Mouse (Mus musculus) right cerebral cortex, postnatal 14 days (tissue): Measurements from ENCODE around the gene Ttc39b.
"Not testable (repeated sequence)": the region's sequence is repeated elsewhere in the genome, so short reads cannot be mapped to it uniquely, and the experiment has no call there.

Experiments
- DNase-seq: peaks from one replicate; pipeline ENCODE4 v3.0.0; 2022

The Ttc39b gene

GRCm38 (mm10) chr4:83272917-83273615, 51.0 kb downstream of the Ttc39b start:
- DNase-seq = no peak

- no peak for DNase-seq
Observed at GRCm38 (mm10) chr4:83270481-83270880, 53.6 kb downstream of the Ttc39b start.

GRCm38 (mm10) chr4:83269614-83270013, 54.4 kb downstream of the Ttc39b start:
- no peak for DNase-seq

- DNase-seq = no peak
Observed at GRCm38 (mm10) chr4:83265926-83266692, 57.9 kb downstream of the Ttc39b start.

- no peak for DNase-seq
Observed at GRCm38 (mm10) chr4:83264832-83265231, 59.2 kb downstream of the Ttc39b start.

- DNase-seq = peak; percentile 52
Observed at GRCm38 (mm10) chr4:83261998-83262397, 62.1 kb downstream of the Ttc39b start.

- DNase-seq = no peak
Observed at GRCm38 (mm10) chr4:83259690-83260089, 64.4 kb downstream of the Ttc39b start.

GRCm38 (mm10) chr4:83258273-83258672, 65.8 kb downstream of the Ttc39b start:
- DNase-seq = no peak

- no peak for DNase-seq
Observed at GRCm38 (mm10) chr4:83257279-83258260, 66.5 kb downstream of the Ttc39b start.

- no peak for DNase-seq
Observed at GRCm38 (mm10) chr4:83256779-83257178, 67.3 kb downstream of the Ttc39b start.

- DNase-seq = no peak
Observed at GRCm38 (mm10) chr4:83254941-83255340, 69.1 kb downstream of the Ttc39b start.

GRCm38 (mm10) chr4:83253679-83254078, 70.4 kb downstream of the Ttc39b start:
- DNase-seq = no peak

GRCm38 (mm10) chr4:83243706-83244105, 80.3 kb downstream of the Ttc39b start:
- DNase-seq = no peak

GRCm38 (mm10) chr4:83241630-83242029, 82.4 kb downstream of the Ttc39b start:
- DNase-seq = no peak

- no peak for DNase-seq
Observed at GRCm38 (mm10) chr4:83237656-83238055, 86.4 kb downstream of the Ttc39b start.

- not testable (repeated sequence) for DNase-seq
Observed at GRCm38 (mm10) chr4:83235304-83235703, 88.8 kb downstream of the Ttc39b start.

- no peak for DNase-seq
Observed at GRCm38 (mm10) chr4:83234739-83235138, 89.3 kb downstream of the Ttc39b start.

- no peak for DNase-seq
Observed at GRCm38 (mm10) chr4:83234132-83234531, 89.9 kb downstream of the Ttc39b start.

GRCm38 (mm10) chr4:83233181-83234123, 90.6 kb downstream of the Ttc39b start:
- DNase-seq = peak; percentile 64

GRCm38 (mm10) chr4:83232315-83232880, 91.7 kb downstream of the Ttc39b start:
- no peak for DNase-seq

GRCm38 (mm10) chr4:83228664-83229283, 95.3 kb downstream of the Ttc39b start:
- no peak for DNase-seq
